Mouse (Mus musculus): Measurements from ENCODE around the gene Hipk4. TPM values are rescaled to one million over a fixed set of nuclear protein-coding genes. Genes with fewer than 3 reads are reported as not detected.

Hipk4 gene
- polyA plus RNA-seq, 1 experiment from 2014 or later, result 0.52 TPM

DNA sequence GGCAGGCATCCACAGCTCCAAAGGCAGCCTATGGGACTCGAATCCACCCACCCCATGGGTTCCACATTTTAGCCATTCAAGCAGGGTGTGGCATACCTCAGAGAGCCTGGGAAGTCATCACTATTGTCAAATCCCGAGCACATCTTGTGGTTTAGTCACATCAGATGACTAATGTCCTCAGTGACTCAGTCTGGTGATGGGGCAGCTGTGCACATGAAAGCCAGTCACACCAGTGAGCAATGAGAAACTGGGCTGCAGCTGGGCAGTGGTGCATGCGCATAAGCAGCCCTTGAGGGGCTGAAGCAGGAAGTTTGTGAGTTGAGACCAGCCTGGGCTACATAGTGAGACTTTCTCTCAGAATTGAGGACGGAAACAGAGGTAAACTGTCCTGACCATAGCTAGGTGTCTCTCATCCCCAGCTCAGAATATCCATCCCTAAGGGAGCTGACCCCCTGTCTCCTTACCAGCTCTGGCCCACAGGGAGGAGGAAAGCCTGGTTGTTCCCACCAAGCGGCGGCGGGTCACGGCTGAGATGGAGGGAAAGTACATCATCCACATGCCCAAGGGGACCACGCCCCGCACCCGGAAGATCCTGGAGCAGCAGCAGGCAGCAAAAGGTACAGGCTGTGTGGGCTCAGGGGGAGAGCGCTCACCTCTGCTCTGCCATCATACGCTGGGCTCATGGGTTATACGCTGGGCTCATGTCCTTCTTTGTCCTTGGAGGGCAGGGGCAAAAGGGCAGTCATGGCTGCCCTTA, 51.2 kb downstream of the Hipk4 start:
- WGBS, result 93% methylated on average over 14 of the region's 14 CpGs
- no peak overlapping the region for H3K27ac ChIP-seq (ENCODE audit: low read depth, low read length)
- no peaks in the 10 kb centered on the region for H3K4me1 ChIP-seq (replicated peaks; ENCODE audit: control insufficient read depth, insufficient read depth, low read length)
- no peak overlapping the region for H3K9ac ChIP-seq (ENCODE audit: low read length)
- H3K27me3 ChIP-seq (ENCODE audit: control insufficient read depth, insufficient read depth, low read length), result no peaks in the 10 kb centered on the region
- H3K4me2 ChIP-seq (ENCODE audit: low read depth, low read length, severe bottlenecking), result no peak overlapping the region
- no peak for DNase-seq (ENCODE audit: low spot score)
- peaks cover 3% of the 10 kb centered on the region; the same call in 1 of the 2 replicates for H3K36me3 ChIP-seq (ENCODE audit: control insufficient read depth, insufficient read depth, low read length)
- no peaks in the 10 kb centered on the region for H3K9me3 ChIP-seq (ENCODE audit: control insufficient read depth, low read length)
- H3K4me3 ChIP-seq (ENCODE audit: low read depth, low read length), result no peak overlapping the region
- ATAC-seq (replicated peaks; ENCODE audit: low FRiP score), result no peak

- 76% methylated on average over 6 of the region's 6 CpGs for WGBS
- Histone ChIP-seq H3K36me3 (ENCODE audit: control insufficient read depth, insufficient read depth, low read length) (peaks cover 3% of the 10 kb centered on the region; the same call in 1 of the 2 replicates), H3K4me2 (ENCODE audit: low read depth, low read length, severe bottlenecking) (no peak overlapping the region), H3K9me3 (ENCODE audit: control insufficient read depth, low read length) (no peaks in the 10 kb centered on the region), H3K27ac (ENCODE audit: low read depth, low read length) (no peak overlapping the region), H3K9ac (ENCODE audit: low read length) (no peak overlapping the region), H3K4me3 (ENCODE audit: low read depth, low read length) (no peak overlapping the region), H3K4me1 (replicated peaks; ENCODE audit: control insufficient read depth, insufficient read depth, low read length) (no peaks in the 10 kb centered on the region), H3K27me3 (ENCODE audit: control insufficient read depth, insufficient read depth, low read length) (no peaks in the 10 kb centered on the region)
- DNase-seq (ENCODE audit: low spot score) (no peak), ATAC-seq (replicated peaks; ENCODE audit: low FRiP score) (no peak)
Observed at GRCm38 (mm10) chr7:27576914-27577313, 53.8 kb downstream of the Hipk4 start.

DNA sequence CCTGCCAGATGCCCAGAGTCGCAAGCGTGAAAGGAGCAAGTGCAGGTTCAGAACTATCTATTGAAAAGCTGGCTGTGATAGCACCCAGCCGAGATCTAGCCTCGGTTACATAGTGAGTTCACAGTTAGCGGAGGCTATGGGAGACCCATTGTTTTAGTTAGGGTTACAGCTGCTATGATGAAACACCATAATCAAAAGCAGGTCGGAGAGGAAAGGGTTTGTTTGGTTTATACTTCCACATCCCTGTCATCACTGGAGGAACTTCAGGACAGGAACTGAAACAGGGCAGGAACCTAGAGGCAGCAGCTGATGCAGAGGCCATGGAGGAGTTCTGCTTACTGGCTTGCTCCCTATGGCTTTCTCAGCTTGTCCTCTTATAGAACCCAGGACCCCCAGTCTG, 54.5 kb downstream of the Hipk4 start:
- Histone ChIP-seq H3K36me3 (ENCODE audit: control insufficient read depth, insufficient read depth, low read length) (peaks cover 3% of the 10 kb centered on the region; the same call in 1 of the 2 replicates), H3K9me3 (ENCODE audit: control insufficient read depth, low read length) (no peaks in the 10 kb centered on the region), H3K27ac (ENCODE audit: low read depth, low read length) (no peak overlapping the region), H3K4me2 (ENCODE audit: low read depth, low read length, severe bottlenecking) (no peak overlapping the region), H3K4me3 (ENCODE audit: low read depth, low read length) (no peak overlapping the region), H3K4me1 (replicated peaks; ENCODE audit: control insufficient read depth, insufficient read depth, low read length) (no peaks in the 10 kb centered on the region), H3K9ac (ENCODE audit: low read length) (no peak overlapping the region), H3K27me3 (ENCODE audit: control insufficient read depth, insufficient read depth, low read length) (no peaks in the 10 kb centered on the region)
- WGBS, result 95% methylated on average over 6 of the region's 6 CpGs
- ATAC-seq (replicated peaks; ENCODE audit: low FRiP score) (no peak), DNase-seq (ENCODE audit: low spot score) (no peak)

GRCm38 (mm10) chr7:27578465-27578864, 55.4 kb downstream of the Hipk4 start:
- no peak overlapping the region for H3K4me2 ChIP-seq (ENCODE audit: low read depth, low read length, severe bottlenecking)
- DNase-seq (ENCODE audit: low spot score) (no peak), ATAC-seq (replicated peaks; ENCODE audit: low FRiP score) (no peak)
- H3K9ac ChIP-seq (ENCODE audit: low read length), result no peak overlapping the region
- no peaks in the 10 kb centered on the region for H3K9me3 ChIP-seq (ENCODE audit: control insufficient read depth, low read length)
- no peak overlapping the region for H3K4me3 ChIP-seq (ENCODE audit: low read depth, low read length)
- no peaks in the 10 kb centered on the region for H3K27me3 ChIP-seq (ENCODE audit: control insufficient read depth, insufficient read depth, low read length)
- 84% methylated on average over 7 of the region's 7 CpGs for WGBS
- H3K27ac ChIP-seq (ENCODE audit: low read depth, low read length), result no peak overlapping the region
- H3K36me3 ChIP-seq (ENCODE audit: control insufficient read depth, insufficient read depth, low read length), result peaks cover 3% of the 10 kb centered on the region; the same call in 1 of the 2 replicates
- H3K4me1 ChIP-seq (replicated peaks; ENCODE audit: control insufficient read depth, insufficient read depth, low read length), result no peaks in the 10 kb centered on the region

- DNase-seq (ENCODE audit: low spot score) (no peak), ATAC-seq (replicated peaks; ENCODE audit: low FRiP score) (no peak)
- H3K36me3 ChIP-seq (ENCODE audit: control insufficient read depth, insufficient read depth, low read length), result peaks cover 3% of the 10 kb centered on the region; the same call in 1 of the 2 replicates
- 93% methylated on average over 14 of the region's 14 CpGs for WGBS
- no peak overlapping the region for H3K27ac ChIP-seq (ENCODE audit: low read depth, low read length)
- no peak overlapping the region for H3K9ac ChIP-seq (ENCODE audit: low read length)
- H3K4me2 ChIP-seq (ENCODE audit: low read depth, low read length, severe bottlenecking), result no peak overlapping the region
- no peaks in the 10 kb centered on the region for H3K4me1 ChIP-seq (replicated peaks; ENCODE audit: control insufficient read depth, insufficient read depth, low read length)
- H3K27me3 ChIP-seq (ENCODE audit: control insufficient read depth, insufficient read depth, low read length), result no peaks in the 10 kb centered on the region
- no peaks in the 10 kb centered on the region for H3K9me3 ChIP-seq (ENCODE audit: control insufficient read depth, low read length)
- no peak overlapping the region for H3K4me3 ChIP-seq (ENCODE audit: low read depth, low read length)
Observed at GRCm38 (mm10) chr7:27580380-27581174, 57.5 kb downstream of the Hipk4 start.

Other genes starting within 250 kb of the Hipk4 start
- gene Ltbp4, start 185.6 kb upstream of the Hipk4 start, polyA plus RNA-seq (2014; fragmentation: Nextera tagmentation; extraction: Ambion mirVana), result 11.9 and 13.0 TPM in 2 replicates
- gene Shkbp1, start 167.2 kb upstream of the Hipk4 start, polyA plus RNA-seq (2014; fragmentation: Nextera tagmentation; extraction: Ambion mirVana), result 64.3 and 67.6 TPM in 2 replicates
- not detected in 2 replicates for gene Gm20479, start 165.8 kb upstream of the Hipk4 start, polyA plus RNA-seq (2014; fragmentation: Nextera tagmentation; extraction: Ambion mirVana)
- 0.19 and 0.28 TPM in 2 replicates for gene Sptbn4, start 75.6 kb upstream of the Hipk4 start, polyA plus RNA-seq (2014; fragmentation: Nextera tagmentation; extraction: Ambion mirVana)
- 34.4 and 38.0 TPM in 2 replicates for gene Blvrb, start 75.3 kb upstream of the Hipk4 start, polyA plus RNA-seq (2014; fragmentation: Nextera tagmentation; extraction: Ambion mirVana)
- 23.0 and 23.4 TPM in 2 replicates for gene Sertad3, start 49.5 kb upstream of the Hipk4 start, polyA plus RNA-seq (2014; fragmentation: Nextera tagmentation; extraction: Ambion mirVana)
- gene Sertad1, start 36.4 kb upstream of the Hipk4 start, polyA plus RNA-seq (2014; fragmentation: Nextera tagmentation; extraction: Ambion mirVana), result 16.3 and 18.2 TPM in 2 replicates
- gene Prx, start 23.9 kb upstream of the Hipk4 start, polyA plus RNA-seq (2014; fragmentation: Nextera tagmentation; extraction: Ambion mirVana), result 1.2 and 1.3 TPM in 2 replicates
- 52.1 and 56.4 TPM in 2 replicates for gene Pld3, start 30.0 kb downstream of the Hipk4 start, polyA plus RNA-seq (2014; fragmentation: Nextera tagmentation; extraction: Ambion mirVana)
- 34.0 and 34.1 TPM in 2 replicates for gene 2310022A10Rik, start 30.0 kb downstream of the Hipk4 start, polyA plus RNA-seq (2014; fragmentation: Nextera tagmentation; extraction: Ambion mirVana)
- 72.3 and 75.2 TPM in 2 replicates for gene Akt2, start 68.3 kb downstream of the Hipk4 start, polyA plus RNA-seq (2014; fragmentation: Nextera tagmentation; extraction: Ambion mirVana)
- gene Ttc9b, start 130.6 kb downstream of the Hipk4 start, polyA plus RNA-seq (2014; fragmentation: Nextera tagmentation; extraction: Ambion mirVana), result 12.6 and 13.9 TPM in 2 replicates
- 10.3 and 12.5 TPM in 2 replicates for gene Map3k10, start 151.3 kb downstream of the Hipk4 start, polyA plus RNA-seq (2014; fragmentation: Nextera tagmentation; extraction: Ambion mirVana)
- 7.8 and 10.3 TPM in 2 replicates for gene Zfp607b, start 166.1 kb downstream of the Hipk4 start, polyA plus RNA-seq (2014; fragmentation: Nextera tagmentation; extraction: Ambion mirVana)
- 93.9 and 94.3 TPM in 2 replicates for gene Zfp60, start 208.1 kb downstream of the Hipk4 start, polyA plus RNA-seq (2014; fragmentation: Nextera tagmentation; extraction: Ambion mirVana)